Mouse (Mus musculus) spleen, adult 12 weeks (tissue): ENCODE results near the gene Tmem219.

Experiments used
- DNase-seq: peaks from one replicate; pipeline ENCODE4 v3.0.0; 2022; ENCODE audit warnings: low spot score

The Tmem219 gene

GRCm38 (mm10) chr7:126862147-126862784 is 60.5 kb downstream of the Tmem219 start, which contains the start of gene Ino80e:
Ino80e (minus strand) TSS chr7:126862377.
- DNase-seq, result peak; percentile 88

GRCm38 (mm10) chr7:126861429-126862130 is 61.1 kb downstream of the Tmem219 start, which contains the start of gene Hirip3:
Hirip3 (plus strand) TSS chr7:126861972.
- peak; percentile 93 for DNase-seq

GRCm38 (mm10) chr7:126860987-126861386 is 61.7 kb downstream of the Tmem219 start:
- no peak for DNase-seq

GRCm38 (mm10) chr7:126856741-126857420 is 65.8 kb downstream of the Tmem219 start:
- no peak for DNase-seq

- DNase-seq, result no peak
Measured at GRCm38 (mm10) chr7:126855641-126856040, 67.1 kb downstream of the Tmem219 start.

- DNase-seq, result no peak
Measured at GRCm38 (mm10) chr7:126853454-126853853, 69.3 kb downstream of the Tmem219 start.

GRCm38 (mm10) chr7:126851192-126851591 is 71.5 kb downstream of the Tmem219 start:
- no peak for DNase-seq

GRCm38 (mm10) chr7:126850161-126850560 is 72.6 kb downstream of the Tmem219 start:
- DNase-seq, result no peak

- DNase-seq, result no peak
Measured at GRCm38 (mm10) chr7:126848794-126849193, 73.9 kb downstream of the Tmem219 start.

GRCm38 (mm10) chr7:126847421-126848398 is 75.0 kb downstream of the Tmem219 start:
- DNase-seq, result no peak

GRCm38 (mm10) chr7:126847116-126847420 is 75.6 kb downstream of the Tmem219 start, which contains the start of gene Doc2a:
Doc2a (plus strand) TSS chr7:126847416.
- DNase-seq, result no peak

GRCm38 (mm10) chr7:126845516-126845915 is 77.2 kb downstream of the Tmem219 start:
- DNase-seq, result no peak

GRCm38 (mm10) chr7:126843276-126843675 is 79.4 kb downstream of the Tmem219 start:
- DNase-seq, result no peak
